Mouse (Mus musculus) heart, embryonic 14.5 days (tissue): ENCODE data around the gene Olfr1420. TPM values are rescaled to one million over a fixed set of nuclear protein-coding genes. Genes with fewer than 3 reads are reported as not detected.
A peak's percentile ranks its signal among the peaks of the same experiment; 100 is the strongest.
"Not testable (repeated sequence)": the region's sequence is repeated elsewhere in the genome, so short reads cannot be mapped to it uniquely, and the experiment has no call there.

Experiments used
- ATAC-seq: fragments of 200-750 bp; cut with Nextera tagmentation; 2 replicates; pipeline ENCODE4 v1.8.0; 2017; ENCODE audit warnings: low read depth, moderate TSS enrichment; ENCODE audit not compliant: insufficient number of reproducible peaks, insufficient read depth, low FRiP score
- H3K27ac ChIP-seq, 2 experiments: fragments of 200-500 bp in 1 of 2; fragments of 300-500 bp in 1 of 2; sonication (generic) in 1 of 2; replicated peaks in 1 of 2; 2 replicates each; pipeline ENCODE4 v1.5.1; 2012 to 2014; ENCODE audit warnings: low read depth in 2 of 2, low read length in 2 of 2, control low read depth in 1 of 2, mild to moderate bottlenecking in 1 of 2, mixed read lengths in 1 of 2; ENCODE audit not compliant: control insufficient read depth in 1 of 2, insufficient read depth in 1 of 2
- H3K27me3 ChIP-seq: fragments of 300-500 bp; sonication (generic); 2 replicates; pipeline ENCODE4 v1.6.1; 2014; ENCODE audit warnings: mild to moderate bottlenecking, low read length, control low read depth; ENCODE audit not compliant: control insufficient read depth, insufficient read depth
- H3K36me3 ChIP-seq: fragments of 300-500 bp; sonication (generic); 2 replicates; pipeline ENCODE4 v1.6.1; 2014; ENCODE audit warnings: mild to moderate bottlenecking, control low read depth, low read length, mixed read lengths; ENCODE audit not compliant: control insufficient read depth, insufficient read depth
- H3K4me1 ChIP-seq, 2 experiments: fragments of 200-500 bp in 1 of 2; fragments of 300-500 bp in 1 of 2; sonication (generic) in 1 of 2; 2 replicates each; pipeline ENCODE4 v1.6.1; 2012 to 2014; ENCODE audit warnings: low read length in 2 of 2, control low read depth in 1 of 2, mixed read lengths in 1 of 2; ENCODE audit not compliant: control insufficient read depth in 2 of 2, insufficient read depth in 2 of 2
- H3K4me2 ChIP-seq: fragments of 300-500 bp; sonication (generic); 2 replicates; pipeline ENCODE4 v1.6.1; 2014; ENCODE audit warnings: mild to moderate bottlenecking, low read length
- H3K4me3 ChIP-seq, 2 experiments: fragments of 200-500 bp in 1 of 2; fragments of 300-500 bp in 1 of 2; sonication (generic) in 1 of 2; 2 replicates each; pipeline ENCODE4 v1.5.1; 2012 to 2014; ENCODE audit warnings: low read length in 2 of 2, mild to moderate bottlenecking in 2 of 2, control low read depth in 1 of 2, low read depth in 1 of 2, moderate library complexity in 1 of 2; ENCODE audit not compliant: control insufficient read depth in 1 of 2, insufficient read depth in 1 of 2
- H3K9ac ChIP-seq: fragments of 300-500 bp; sonication (generic); 2 replicates; pipeline ENCODE4 v1.6.1; 2014; ENCODE audit warnings: mild to moderate bottlenecking, low read length
- H3K9me3 ChIP-seq: fragments of 300-500 bp; sonication (generic); 2 replicates; pipeline ENCODE4 v1.6.1; 2016; ENCODE audit warnings: low read length, control low read depth; ENCODE audit not compliant: control insufficient read depth
- WGBS: fragments of 180-500 bp; shearing (Covaris S2); extraction: QIAGEN DNeasy Blood & Tissue Kit; methylation state at CpG from one replicate; pipeline ENCODE4 v1.1.7; 2014; 5-methylcytosine and 5-hydroxymethylcytosine counted together
- polyA plus RNA-seq: library from polyadenylated mRNA; unstranded; fragments of >200 nt; fragmentation: Nextera tagmentation; extraction: Ambion mirVana; gene quantifications from 2 replicates; pipeline ENCODE4 v1.2.1, GENCODE M21; 2014

The Olfr1420 gene
- polyA plus RNA-seq, 1 experiment from 2014 or later, result 0.27 TPM

DNA sequence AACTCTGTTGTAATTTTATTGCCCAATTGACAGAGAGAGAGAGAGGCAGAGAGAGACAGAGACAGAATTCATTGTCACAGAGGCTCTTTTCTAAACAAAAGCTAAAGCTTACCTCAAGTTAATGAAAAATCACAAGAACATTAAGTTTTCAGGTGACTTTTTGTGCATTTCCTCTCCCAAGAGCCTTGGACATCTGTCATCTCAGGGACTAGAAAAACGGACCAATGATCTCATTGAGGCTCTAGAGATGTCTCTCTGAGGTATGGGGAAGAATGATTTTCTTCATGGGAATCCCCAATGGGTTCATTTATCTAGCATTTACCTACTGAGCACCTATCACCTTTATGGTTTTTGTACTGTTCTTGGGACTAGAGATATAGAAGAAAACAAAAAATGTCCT is 11.4 kb upstream of the Olfr1420 start, which contains the start of gene Olfr1419:
Olfr1419 (minus strand) TSS at position 101 of the 400 bp plus-strand sequence.
- WGBS, result 33% methylated on average over 1 of the region's 1 CpGs
- H3K4me2 ChIP-seq, result no peak within 1 kb of the TSS
- H3K27me3 ChIP-seq, result no peaks in the 10 kb centered on the region
- H3K4me1 ChIP-seq, result no peaks in the 10 kb centered on the region
- H3K27ac ChIP-seq, result no peak within 1 kb of the TSS
- no peaks in the 10 kb centered on the region for H3K36me3 ChIP-seq
- no peak within 1 kb of the TSS for H3K9ac ChIP-seq
- H3K4me3 ChIP-seq, result no peak within 1 kb of the TSS
- no peak for ATAC-seq
- no peaks in the 10 kb centered on the region for H3K9me3 ChIP-seq

DNA sequence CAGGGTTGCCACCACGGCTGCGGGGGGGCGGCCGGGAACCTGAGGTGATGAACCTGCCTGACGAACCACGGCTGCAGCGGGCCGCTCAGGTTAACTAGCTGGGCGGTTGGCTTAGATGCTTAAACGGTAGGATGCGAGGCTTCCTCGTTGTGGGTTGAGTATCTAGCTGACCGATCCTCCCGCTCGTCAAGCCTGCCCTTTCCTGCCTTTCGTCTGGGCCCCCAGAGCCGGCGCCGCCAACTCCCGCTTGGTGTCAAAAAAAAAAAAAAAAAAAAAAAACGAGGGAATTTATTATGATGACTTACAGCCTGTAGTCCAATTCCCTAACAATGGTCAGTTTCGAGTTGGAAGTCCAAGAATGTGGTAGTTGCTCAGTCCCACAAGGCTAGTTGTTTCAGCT is 8.0 kb upstream of the Olfr1420 start:
- H3K9me3 ChIP-seq, H3K9ac ChIP-seq, H3K4me3 ChIP-seq, H3K4me1 ChIP-seq, H3K36me3 ChIP-seq, H3K27me3 ChIP-seq, H3K27ac ChIP-seq, ATAC-seq: not testable (repeated sequence)
- WGBS, result 53% methylated on average over 22 of the region's 22 CpGs
- H3K4me2 ChIP-seq, result peak overlapping the region; percentile 47

DNA sequence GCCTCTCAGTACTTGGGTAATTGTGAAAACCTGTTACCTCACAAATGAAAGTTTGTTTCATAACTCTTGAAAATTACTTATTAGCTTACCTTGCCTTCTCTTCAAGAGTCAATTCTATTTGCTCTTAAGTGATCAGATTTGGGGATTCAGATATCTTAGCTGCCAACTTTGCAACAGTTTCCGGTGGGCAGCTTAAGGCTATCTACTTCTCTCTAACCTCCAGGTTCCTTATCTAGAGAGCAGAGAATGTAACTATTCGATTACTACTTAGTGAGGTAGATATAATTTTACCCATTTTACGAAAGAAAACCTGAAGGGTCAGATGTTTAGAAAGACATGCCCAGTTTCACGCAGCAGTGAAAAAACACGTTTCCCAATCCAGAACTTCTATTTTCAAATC is 24.7 kb downstream of the Olfr1420 start:
- peak overlapping the region; percentile 96 for H3K9ac ChIP-seq
- WGBS, result 76% methylated on average over 5 of the region's 5 CpGs

DNA sequence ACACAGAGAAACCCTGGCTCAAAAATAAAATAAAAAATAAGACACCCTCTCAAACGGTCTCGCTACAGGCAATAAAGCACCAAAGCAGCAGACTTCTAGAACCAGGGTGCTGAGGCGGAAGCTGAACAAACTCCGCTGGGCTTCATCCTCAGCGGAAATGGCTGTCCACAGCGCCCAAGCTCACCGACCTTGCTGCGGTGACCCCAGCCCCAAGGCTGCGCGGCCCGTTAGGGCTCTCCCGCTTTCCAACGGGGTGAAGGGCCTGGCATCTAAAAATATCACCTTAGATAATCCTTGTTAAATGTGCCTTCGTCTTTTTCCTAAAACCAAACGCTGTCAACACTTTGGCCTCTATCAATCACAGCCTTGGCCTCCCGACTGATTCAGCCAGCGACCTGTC is 25.2 kb downstream of the Olfr1420 start:
- Histone ChIP-seq H3K27me3 (no peaks in the 10 kb centered on the region), H3K27ac (peak overlapping the region; percentile 98), H3K9me3 (no peaks in the 10 kb centered on the region), H3K9ac (peak overlapping the region; percentile 96), H3K36me3 (peaks cover 14% of the 10 kb centered on the region), H3K4me2 (peak overlapping the region; percentile 87), H3K4me1 (peaks cover 0 to 26% of the 10 kb centered on the region in 2 experiments), H3K4me3 (peak overlapping the region; percentile 70 to 89)
- 2% methylated on average over 17 of the region's 17 CpGs for WGBS
- no peak for ATAC-seq

More for the DNA sequence above, 24.7 kb downstream of the Olfr1420 start:
- Histone ChIP-seq H3K27me3 (no peaks in the 10 kb centered on the region), H3K4me1 (peaks cover 0 to 20% of the 10 kb centered on the region in 2 experiments; a peak in 3 of 4 replicates), H3K27ac (peak overlapping the region in 1 of 2 experiments; percentile 98; a peak in 2 of 4 replicates), H3K4me3 (peak overlapping the region; percentile 70 to 89; a peak in 3 of 4 replicates), H3K36me3 (peaks cover 11% of the 10 kb centered on the region), H3K4me2 (peak overlapping the region; percentile 87), H3K9me3 (no peaks in the 10 kb centered on the region)
- no peak for ATAC-seq

DNA sequence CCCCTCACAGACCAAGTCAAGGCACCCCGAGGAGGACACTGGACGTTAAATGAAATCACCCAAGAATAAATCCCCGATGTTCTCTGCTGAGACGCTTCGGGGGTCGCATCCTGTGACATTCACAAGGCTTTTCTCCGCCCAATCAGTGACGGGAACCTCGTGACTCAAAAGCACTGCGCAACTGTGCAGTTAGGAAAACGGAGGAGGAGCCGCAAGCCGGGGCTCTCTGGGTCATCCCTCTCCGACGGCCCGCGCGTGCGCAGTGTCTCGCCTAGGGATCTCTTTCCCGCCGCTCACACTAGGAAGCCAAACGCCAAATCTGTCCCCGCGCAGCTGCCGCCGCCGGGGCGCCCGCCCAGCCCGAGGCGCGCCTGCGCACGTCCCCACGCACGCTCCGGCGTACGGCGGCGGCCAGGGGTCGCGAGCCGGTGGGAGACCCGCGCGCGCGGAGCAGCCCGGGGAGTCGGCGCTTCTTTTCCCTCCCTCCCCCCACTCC is 25.7 kb downstream of the Olfr1420 start, which contains the start of gene Patl1:
Patl1 (plus strand) TSS at position 363 of the 496 bp plus-strand sequence.
- H3K36me3 ChIP-seq, result peaks cover 18% of the 10 kb centered on the region
- H3K27me3 ChIP-seq, result no peaks in the 10 kb centered on the region
- H3K4me3 ChIP-seq, result peak within 1 kb of the TSS; percentile 71 to 89
- peak; percentile 96 for ATAC-seq
- H3K4me2 ChIP-seq, result peak within 1 kb of the TSS; percentile 87
- peaks cover 0 to 26% of the 10 kb centered on the region in 2 experiments for H3K4me1 ChIP-seq
- H3K9me3 ChIP-seq, result no peaks in the 10 kb centered on the region
- H3K9ac ChIP-seq, result peak within 1 kb of the TSS; percentile 96
- peak within 1 kb of the TSS; percentile 98 for H3K27ac ChIP-seq
- 0% methylated on average over 53 of the region's 53 CpGs for WGBS

- under 1% methylated on average over 52 of the region's 54 CpGs for WGBS
- Histone ChIP-seq H3K4me2 (peak overlapping the region; percentile 74), H3K27me3 (no peaks in the 10 kb centered on the region), H3K36me3 (peaks cover 24% of the 10 kb centered on the region), H3K27ac (peak overlapping the region; percentile 80 to 98), H3K9ac (peak overlapping the region; percentile 96), H3K4me1 (peaks cover 0 to 26% of the 10 kb centered on the region in 2 experiments), H3K9me3 (no peaks in the 10 kb centered on the region), H3K4me3 (peak overlapping the region; percentile 71 to 89)
- ATAC-seq, result peak; percentile 68
These were observed 26.3 kb downstream of the Olfr1420 start for GRCm38 (mm10) chr19:11912533-11913121.

DNA sequence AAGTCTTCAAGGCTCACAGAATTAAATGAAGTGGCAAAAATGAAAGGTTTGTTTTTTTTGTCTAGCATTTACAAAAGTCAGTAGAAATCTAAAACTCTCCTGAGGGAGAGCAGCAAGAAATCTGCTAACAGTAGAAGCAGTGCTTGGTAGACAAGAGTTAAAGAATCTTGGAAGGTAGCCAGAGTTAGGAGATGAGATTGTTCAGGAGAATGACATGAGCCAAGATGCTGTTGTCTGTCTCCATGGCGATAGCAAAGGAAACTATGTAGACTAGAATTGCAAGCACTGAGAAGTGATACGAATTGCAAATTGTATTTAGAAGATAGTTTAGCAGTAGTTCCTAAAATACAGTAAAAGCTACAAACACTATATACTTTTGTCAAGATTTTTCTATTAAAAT is 29.4 kb downstream of the Olfr1420 start:
- Histone ChIP-seq H3K27me3 (no peaks in the 10 kb centered on the region), H3K36me3 (peaks cover 47% of the 10 kb centered on the region), H3K9ac (peak overlapping the region; percentile 16; the same call in 1 of the 2 replicates), H3K4me3 (no peak overlapping the region), H3K27ac (no peak overlapping the region), H3K4me2 (peak overlapping the region; percentile 29; the same call in 1 of the 2 replicates), H3K9me3 (no peaks in the 10 kb centered on the region), H3K4me1 (peaks cover 0 to 26% of the 10 kb centered on the region in 2 experiments)
- WGBS, result 2% methylated on average over 2 of the region's 2 CpGs
- ATAC-seq, result no peak
